Mouse (Mus musculus) intestine, embryonic 15.5 days (tissue): ENCODE results near the gene Barhl2. TPM values are rescaled to one million over a fixed set of nuclear protein-coding genes. Genes with fewer than 3 reads are reported as not detected.

Source experiments
- ATAC-seq: fragments of 200-750 bp; cut with Nextera tagmentation; 2 replicates; pipeline ENCODE4 v1.8.0; 2017; ENCODE audit warnings: moderate TSS enrichment, moderate library complexity
- H3K27ac ChIP-seq: fragments of 300-500 bp; sonication (generic); 2 replicates; pipeline ENCODE4 v1.5.1; 2015; ENCODE audit warnings: mild to moderate bottlenecking, inconsistent platforms
- H3K27me3 ChIP-seq: fragments of 300-500 bp; sonication (generic); replicated peaks from 2 replicates; pipeline ENCODE4 v1.6.1; 2015; ENCODE audit warnings: inconsistent platforms
- H3K36me3 ChIP-seq: fragments of 300-500 bp; sonication (generic); 2 replicates; pipeline ENCODE4 v1.6.1; 2015; ENCODE audit warnings: inconsistent platforms
- H3K4me1 ChIP-seq: fragments of 300-500 bp; sonication (generic); replicated peaks from 2 replicates; pipeline ENCODE4 v1.6.1; 2015; ENCODE audit warnings: inconsistent platforms
- H3K4me2 ChIP-seq: fragments of 300-500 bp; sonication (generic); replicated peaks from 2 replicates; pipeline ENCODE4 v1.6.1; 2015; ENCODE audit warnings: mild to moderate bottlenecking, inconsistent platforms
- H3K4me3 ChIP-seq: fragments of 300-500 bp; sonication (generic); replicated peaks from 2 replicates; pipeline ENCODE4 v1.5.1; 2015; ENCODE audit warnings: inconsistent platforms
- H3K9ac ChIP-seq: fragments of 300-500 bp; sonication (generic); 2 replicates; pipeline ENCODE4 v1.6.1; 2015; ENCODE audit warnings: inconsistent platforms
- H3K9me3 ChIP-seq: fragments of 300-500 bp; sonication (generic); 2 replicates; pipeline ENCODE4 v1.6.1; 2016; ENCODE audit warnings: inconsistent platforms
- WGBS: fragments of 180-500 bp; shearing (Covaris S2); methylation state at CpG from one replicate; pipeline ENCODE4 v1.1.7; 2015; 5-methylcytosine and 5-hydroxymethylcytosine counted together
- polyA plus RNA-seq: library from polyadenylated mRNA; unstranded; fragments of >200 nt; fragmentation: Nextera tagmentation; extraction: Ambion mirVana; gene quantifications from 2 replicates; pipeline ENCODE4 v1.2.1, GENCODE M21; 2015

The Barhl2 gene
- polyA plus RNA-seq, result not detected in 2 replicates

DNA sequence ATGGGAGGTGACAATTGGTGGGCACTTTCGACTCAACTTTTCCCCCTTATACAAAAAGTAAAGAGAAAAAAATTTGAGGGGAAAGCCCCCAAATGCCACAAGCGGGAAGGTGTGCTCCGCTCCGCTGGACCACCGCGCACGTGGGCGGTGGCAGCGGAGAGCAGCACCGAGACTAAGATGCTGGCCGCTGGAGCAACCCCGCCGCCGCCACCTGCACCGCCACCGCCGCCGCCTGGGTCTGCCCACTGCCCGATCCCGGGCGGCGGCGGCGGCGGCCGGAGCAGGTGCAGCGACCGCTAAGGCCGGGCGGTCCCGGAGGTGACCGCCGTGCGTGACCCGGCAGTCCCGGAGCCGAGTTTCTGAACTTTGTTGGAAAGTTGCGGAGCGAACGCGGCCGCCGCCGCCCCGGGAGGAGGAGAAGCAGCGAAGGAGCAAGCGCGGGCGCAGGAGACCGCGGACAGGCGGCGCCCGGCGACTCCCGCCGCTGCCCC, at the start of gene Barhl2:
TSS of gene Barhl2 (minus strand) at position 181 of the 491 bp plus-strand sequence.
- H3K4me3 ChIP-seq, result peak within 1 kb of the TSS; percentile 48
- peaks cover 23% of the 10 kb centered on the region for H3K4me1 ChIP-seq
- H3K27me3 ChIP-seq, result peaks cover 94% of the 10 kb centered on the region
- no peak within 1 kb of the TSS for H3K9ac ChIP-seq
- H3K27ac ChIP-seq, result no peak within 1 kb of the TSS
- H3K9me3 ChIP-seq, result no peaks in the 10 kb centered on the region
- H3K4me2 ChIP-seq, result peak within 1 kb of the TSS; percentile 94
- WGBS, result under 1% methylated on average over 57 of the region's 57 CpGs
- ATAC-seq, result peak; percentile 29; the same call in 1 of the 2 replicates
- H3K36me3 ChIP-seq, result no peaks in the 10 kb centered on the region

DNA sequence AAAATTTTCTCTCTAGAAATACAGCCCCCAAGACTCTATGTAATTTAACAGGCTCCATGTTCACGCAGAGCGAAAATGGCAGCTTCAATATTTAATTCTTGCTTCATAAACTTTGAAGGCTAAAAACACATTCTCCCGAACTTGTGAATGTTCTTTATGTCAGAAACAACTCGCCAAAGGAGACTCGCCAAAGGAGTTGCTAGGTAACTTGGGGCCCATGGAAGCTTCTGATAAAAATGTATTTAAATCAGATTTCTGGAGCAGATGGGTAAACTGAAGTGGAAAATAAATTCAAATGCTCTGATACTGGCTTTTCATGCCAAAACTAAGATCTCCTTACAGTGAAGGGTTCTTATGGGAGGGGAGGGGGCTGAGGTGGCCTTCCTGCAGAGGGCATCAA, 48.1 kb upstream of the Barhl2 start:
- no peaks in the 10 kb centered on the region for H3K9me3 ChIP-seq
- 80% methylated on average over 5 of the region's 5 CpGs for WGBS
- H3K27me3 ChIP-seq, result no peaks in the 10 kb centered on the region
- H3K4me1 ChIP-seq, result no peaks in the 10 kb centered on the region
- H3K9ac ChIP-seq, result no peak overlapping the region
- no peak for ATAC-seq
- H3K27ac ChIP-seq, result no peak overlapping the region
- no peak overlapping the region for H3K4me3 ChIP-seq
- no peaks in the 10 kb centered on the region for H3K36me3 ChIP-seq
- H3K4me2 ChIP-seq, result no peak overlapping the region

DNA sequence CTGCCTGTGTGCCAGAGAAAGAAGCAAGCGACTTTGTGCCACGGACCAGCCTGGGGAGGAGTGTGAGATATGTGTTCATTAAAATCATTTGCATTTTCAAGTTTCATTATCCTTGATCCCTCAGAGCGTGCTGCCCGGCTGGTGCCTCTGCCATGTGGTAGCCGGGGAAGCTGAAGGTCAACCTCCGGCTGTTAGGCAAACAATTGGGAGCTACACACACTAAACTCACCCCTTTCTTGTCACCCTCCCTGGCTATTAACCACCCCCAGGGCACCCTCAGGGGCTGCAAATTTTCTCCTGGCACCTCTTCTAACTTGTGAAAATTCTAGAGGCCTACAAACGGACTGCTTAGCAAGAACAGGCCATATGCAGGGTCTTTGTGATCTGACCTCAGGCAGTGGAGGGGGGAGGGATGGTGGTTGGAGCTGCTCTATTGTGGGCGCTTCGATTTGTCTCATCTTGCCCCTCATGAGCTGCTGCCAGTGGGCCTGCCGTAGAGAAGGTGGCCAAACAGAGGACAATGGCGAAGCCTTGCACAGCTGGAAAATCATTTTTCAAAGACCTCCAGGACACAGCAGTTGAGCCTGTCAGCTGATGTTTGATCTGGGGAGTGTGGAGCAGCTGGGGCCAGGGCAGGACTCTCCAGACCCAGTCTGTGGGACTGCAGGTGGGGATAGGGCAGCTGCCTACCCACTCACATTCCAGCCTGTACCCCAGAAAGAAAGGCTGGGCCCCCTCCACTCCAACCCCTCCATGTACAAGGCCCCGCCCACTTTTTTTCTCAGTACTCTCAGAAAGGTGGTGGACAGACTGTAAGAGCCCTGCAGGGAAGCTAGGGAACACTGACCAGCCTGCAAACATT, 44.9 kb upstream of the Barhl2 start:
- no peak for ATAC-seq
- H3K27me3 ChIP-seq, result no peaks in the 10 kb centered on the region
- no peak overlapping the region for H3K4me2 ChIP-seq
- no peak overlapping the region for H3K27ac ChIP-seq
- H3K4me3 ChIP-seq, result no peak overlapping the region
- no peaks in the 10 kb centered on the region for H3K4me1 ChIP-seq
- no peak overlapping the region for H3K9ac ChIP-seq
- no peaks in the 10 kb centered on the region for H3K36me3 ChIP-seq
- WGBS, result 72% methylated on average over 12 of the region's 12 CpGs
- H3K9me3 ChIP-seq, result no peaks in the 10 kb centered on the region

DNA sequence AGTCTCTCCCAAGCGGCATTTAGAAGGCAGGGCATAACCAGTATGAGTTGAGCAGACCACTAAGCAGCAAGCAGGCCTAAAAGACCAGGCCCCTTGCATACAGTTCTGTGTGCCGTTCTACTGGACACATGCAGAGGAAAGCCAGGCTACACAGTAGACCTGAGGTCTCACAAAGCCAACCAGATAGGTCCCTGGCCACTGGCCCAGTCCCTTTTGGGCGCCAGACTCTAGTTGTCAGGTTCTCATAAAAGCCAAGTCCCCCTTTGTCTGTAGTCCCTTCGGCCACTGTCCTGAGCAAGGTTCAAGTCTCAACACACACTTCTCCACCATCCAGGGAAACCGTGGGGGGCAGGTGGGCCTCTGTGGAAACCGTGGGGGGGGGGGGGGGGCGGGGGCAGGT, 44.3 kb upstream of the Barhl2 start:
- no peak overlapping the region for H3K27ac ChIP-seq
- H3K4me2 ChIP-seq, result no peak overlapping the region
- H3K27me3 ChIP-seq, result no peaks in the 10 kb centered on the region
- no peaks in the 10 kb centered on the region for H3K36me3 ChIP-seq
- H3K9me3 ChIP-seq, result no peaks in the 10 kb centered on the region
- 70% methylated on average over 7 of the region's 7 CpGs for WGBS
- H3K4me1 ChIP-seq, result no peaks in the 10 kb centered on the region
- ATAC-seq, result no peak
- no peak overlapping the region for H3K9ac ChIP-seq
- H3K4me3 ChIP-seq, result no peak overlapping the region

DNA sequence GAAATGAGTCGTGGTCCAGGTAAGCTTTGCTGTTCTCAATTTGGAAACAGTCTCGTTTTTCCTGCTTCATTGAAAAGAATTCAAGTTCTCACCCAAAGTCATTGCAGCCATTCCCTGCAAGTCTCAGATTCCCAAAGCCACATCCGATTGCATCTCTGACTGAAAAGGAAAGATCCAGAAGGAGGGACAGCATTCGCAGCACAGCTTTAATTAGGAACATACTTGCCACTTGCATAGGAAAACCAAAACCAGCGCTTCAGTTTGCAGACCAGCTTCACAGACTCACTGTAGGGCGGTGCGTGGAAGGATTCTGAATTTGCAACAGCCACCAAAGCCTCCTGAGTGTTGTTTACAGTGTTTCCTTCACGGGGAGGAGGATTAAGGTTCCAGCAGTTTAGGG, 33.8 kb upstream of the Barhl2 start:
- Histone ChIP-seq H3K36me3 (no peaks in the 10 kb centered on the region), H3K4me1 (no peaks in the 10 kb centered on the region), H3K4me3 (no peak overlapping the region), H3K27me3 (no peaks in the 10 kb centered on the region), H3K4me2 (no peak overlapping the region), H3K9me3 (no peaks in the 10 kb centered on the region), H3K27ac (no peak overlapping the region), H3K9ac (no peak overlapping the region)
- WGBS, result 65% methylated on average over 8 of the region's 8 CpGs
- ATAC-seq, result no peak

DNA sequence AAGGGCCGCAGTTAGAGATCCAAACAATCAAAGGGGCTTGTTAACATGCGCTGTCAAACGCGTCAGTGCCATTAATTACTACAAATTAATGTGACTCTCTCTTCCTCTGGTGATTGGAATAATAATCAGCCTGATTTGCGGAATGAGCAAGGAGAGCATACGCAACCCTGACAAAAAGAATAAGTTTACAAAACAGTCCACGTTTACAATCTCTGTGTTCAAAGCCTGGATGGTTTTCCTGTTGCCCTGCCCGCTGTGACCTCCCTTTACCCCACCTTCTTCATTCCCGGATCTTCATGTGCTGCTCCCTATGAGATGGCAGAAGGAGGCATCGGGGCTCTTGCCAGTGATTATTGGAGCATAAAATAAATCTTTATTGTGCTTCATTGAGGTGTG, 14.1 kb upstream of the Barhl2 start:
- H3K4me2 ChIP-seq, result no peak overlapping the region
- ATAC-seq, result no peak
- 0 out of 2 replicates have a peak, but pooled peaks cover 8% of the 10 kb centered on the region for H3K4me1 ChIP-seq
- H3K9ac ChIP-seq, result no peak overlapping the region
- no peaks in the 10 kb centered on the region for H3K9me3 ChIP-seq
- H3K36me3 ChIP-seq, result no peaks in the 10 kb centered on the region
- 11% methylated on average over 10 of the region's 10 CpGs for WGBS
- H3K27ac ChIP-seq, result no peak overlapping the region
- peaks cover 71% of the 10 kb centered on the region for H3K27me3 ChIP-seq
- H3K4me3 ChIP-seq, result no peak overlapping the region

GRCm38 (mm10) chr5:106471235-106472104, 13.5 kb upstream of the Barhl2 start:
- Histone ChIP-seq H3K9me3 (no peaks in the 10 kb centered on the region), H3K36me3 (no peaks in the 10 kb centered on the region), H3K4me1 (0 out of 2 replicates have a peak, but pooled peaks cover 8% of the 10 kb centered on the region), H3K27ac (no peak overlapping the region), H3K4me2 (no peak overlapping the region), H3K27me3 (peaks cover 78% of the 10 kb centered on the region), H3K9ac (no peak overlapping the region), H3K4me3 (no peak overlapping the region)
- 15% methylated on average over 13 of the region's 13 CpGs for WGBS
- ATAC-seq, result no peak

DNA sequence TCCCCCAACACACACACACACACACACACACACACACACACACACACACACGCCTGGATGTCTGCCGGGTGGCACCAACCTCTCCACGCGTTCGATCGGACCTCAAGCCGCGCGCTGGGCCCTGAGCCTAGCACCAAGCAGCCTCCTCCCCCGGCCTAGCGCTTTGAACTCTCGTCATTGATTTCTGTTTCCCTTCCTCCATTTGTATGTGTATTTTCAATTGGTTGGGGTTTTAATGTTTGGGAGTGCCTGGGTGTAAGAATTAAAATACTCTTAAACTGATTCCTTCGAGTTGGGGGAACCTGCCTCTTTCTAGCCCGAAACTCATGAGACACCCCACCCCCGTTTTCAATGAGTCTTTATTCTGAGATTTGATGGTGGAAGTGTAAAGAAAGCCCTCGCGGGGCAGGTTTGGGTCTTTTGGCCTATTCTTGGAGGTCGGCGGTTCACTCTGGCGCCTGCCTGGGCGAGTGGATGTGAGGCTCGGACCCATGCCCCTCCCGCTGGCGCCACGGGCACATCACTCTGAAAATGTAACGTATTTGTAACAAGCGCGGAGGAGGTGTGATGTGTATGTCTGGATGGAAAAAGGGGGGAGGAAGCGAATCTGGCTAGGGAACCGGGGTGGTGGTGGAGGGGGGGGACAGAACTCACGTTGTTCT, 7.3 kb upstream of the Barhl2 start:
- H3K4me2 ChIP-seq, result no peak overlapping the region
- no peak overlapping the region for H3K27ac ChIP-seq
- H3K4me1 ChIP-seq, result 0 out of 2 replicates have a peak, but pooled peaks cover 4% of the 10 kb centered on the region
- WGBS, result 1% methylated on average over 31 of the region's 31 CpGs
- H3K27me3 ChIP-seq, result peaks cover 98% of the 10 kb centered on the region
- no peak overlapping the region for H3K4me3 ChIP-seq
- H3K36me3 ChIP-seq, result no peaks in the 10 kb centered on the region
- H3K9ac ChIP-seq, result no peak overlapping the region
- ATAC-seq, result 0 out of 2 replicates have a peak, but pooled peaks have one; percentile 23
- H3K9me3 ChIP-seq, result no peaks in the 10 kb centered on the region

GRCm38 (mm10) chr5:106464336-106465128, 6.6 kb upstream of the Barhl2 start:
- H3K9ac ChIP-seq, result no peak overlapping the region
- H3K4me3 ChIP-seq, result no peak overlapping the region
- peaks cover 99% of the 10 kb centered on the region for H3K27me3 ChIP-seq
- whole genome bisulfite sequencing, result 1% methylated on average over 24 of the region's 24 CpGs
- no peak overlapping the region for H3K4me2 ChIP-seq
- H3K36me3 ChIP-seq, result no peaks in the 10 kb centered on the region
- no peaks in the 10 kb centered on the region for H3K9me3 ChIP-seq
- ATAC-seq, result no peak
- H3K27ac ChIP-seq, result no peak overlapping the region
- H3K4me1 ChIP-seq, result 0 out of 2 replicates have a peak, but pooled peaks cover 4% of the 10 kb centered on the region

DNA sequence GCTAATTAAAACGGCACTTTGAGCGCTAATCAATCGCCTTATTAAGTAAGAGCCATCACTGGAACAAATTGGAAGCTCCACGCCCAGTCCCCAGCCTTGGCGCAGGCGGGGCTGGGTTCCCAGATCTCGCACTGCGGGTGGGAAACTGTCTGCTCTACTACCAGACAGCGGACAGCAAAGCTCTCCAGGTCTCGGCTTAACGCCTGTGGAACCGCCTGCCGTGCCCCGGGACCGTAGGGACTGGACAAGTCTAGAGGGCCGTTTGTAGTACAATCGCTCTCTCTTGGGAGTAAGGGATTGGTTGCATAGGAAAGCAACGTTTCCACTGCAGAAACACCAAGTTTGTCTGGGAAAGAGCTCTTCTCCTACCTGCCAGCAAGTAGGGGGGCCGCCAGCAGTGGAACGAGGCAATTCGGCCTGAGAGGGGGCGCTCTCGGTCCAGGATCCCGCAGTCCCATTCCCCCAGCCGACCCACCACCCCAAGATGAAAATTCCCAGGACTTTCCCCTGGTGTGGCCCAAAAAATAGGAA, 5.8 kb upstream of the Barhl2 start:
- Histone ChIP-seq H3K4me2 (no peak overlapping the region), H3K4me3 (no peak overlapping the region), H3K27me3 (peaks cover 99% of the 10 kb centered on the region), H3K9ac (no peak overlapping the region), H3K4me1 (peaks cover 8% of the 10 kb centered on the region), H3K27ac (no peak overlapping the region), H3K36me3 (no peaks in the 10 kb centered on the region), H3K9me3 (no peaks in the 10 kb centered on the region)
- no peak for ATAC-seq
- 2% methylated on average over 25 of the region's 25 CpGs for WGBS

DNA sequence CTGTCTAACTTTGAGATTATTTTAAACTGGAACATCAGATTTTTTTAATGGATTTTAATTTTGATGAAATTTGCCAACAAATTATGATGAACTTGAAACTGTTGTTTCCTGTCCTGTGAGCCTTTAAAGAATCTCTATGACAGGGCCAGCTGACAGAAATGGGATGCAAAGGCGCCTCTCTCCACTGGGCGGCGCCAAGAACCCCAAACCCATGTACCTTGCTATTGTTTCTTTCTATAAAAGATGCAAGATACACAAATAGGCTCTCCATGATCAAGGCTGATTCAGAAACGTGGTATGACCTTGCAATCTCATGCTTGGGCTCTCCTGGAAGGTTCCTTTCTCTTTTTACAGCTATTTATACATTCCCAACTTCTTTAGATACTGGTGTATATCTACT, 3.9 kb upstream of the Barhl2 start:
- Histone ChIP-seq H3K27me3 (peaks cover 98% of the 10 kb centered on the region), H3K4me2 (no peak overlapping the region), H3K36me3 (no peaks in the 10 kb centered on the region), H3K9ac (no peak overlapping the region), H3K4me1 (peaks cover 18% of the 10 kb centered on the region), H3K9me3 (no peaks in the 10 kb centered on the region), H3K4me3 (no peak overlapping the region), H3K27ac (no peak overlapping the region)
- ATAC-seq, result no peak
- 0% methylated on average over 4 of the region's 4 CpGs for WGBS
